Mouse (Mus musculus) spleen, adult 2 months (tissue): ENCODE measurements around the gene Fau.

Experiments used
- CTCF ChIP-seq: fragments of 200-500 bp; IDR thresholded peaks from 2 replicates; pipeline ENCODE4 v1.5.1; 2011; ENCODE audit warnings: mild to moderate bottlenecking, inconsistent platforms; ENCODE audit not compliant: insufficient read depth, insufficient read length, insufficient replicate concordance; ENCODE audit errors: extremely low read depth
- POLR2A ChIP-seq: fragments of 200-500 bp; IDR thresholded peaks from 2 replicates; pipeline ENCODE4 v1.6.1; 2011; ENCODE audit warnings: low read depth, low read length, inconsistent platforms

DNA sequence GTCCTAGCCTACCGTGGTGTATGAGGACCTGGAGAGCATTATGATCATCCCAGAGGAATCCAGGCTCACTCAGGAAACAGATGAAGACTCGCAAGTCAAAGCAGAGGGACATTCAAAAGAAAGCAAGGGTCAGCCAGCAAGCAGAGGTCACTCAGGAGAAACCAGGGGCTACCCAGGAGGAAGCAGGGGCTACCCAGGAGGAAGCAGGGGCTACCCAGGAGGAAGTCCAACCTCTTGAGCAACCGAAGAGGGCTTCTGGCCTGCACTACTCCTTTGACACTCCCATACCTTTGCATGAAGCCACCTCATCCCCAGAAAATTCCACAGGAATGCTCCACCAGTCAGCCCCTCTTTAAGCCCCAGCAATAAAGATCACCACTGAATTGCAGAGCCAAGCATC, 40.2 kb downstream of the Fau start:
- no peak for TF ChIP-seq CTCF
- no peak for TF ChIP-seq POLR2A
